Mouse (Mus musculus) liver, embryonic 12.5 days (tissue): ENCODE measurements around the gene Syn3. TPM values are rescaled to one million over a fixed set of nuclear protein-coding genes. Genes with fewer than 3 reads are reported as not detected.
A peak's percentile ranks its signal among the peaks of the same experiment; 100 is the strongest.

Experiments used
- ATAC-seq: fragments of 200-750 bp; cut with Nextera tagmentation; 2 replicates; pipeline ENCODE4 v1.8.0; 2017; ENCODE audit warnings: moderate number of reproducible peaks, mild to moderate bottlenecking, moderate library complexity
- H3K27ac ChIP-seq: fragments of 300-500 bp; sonication (generic); 2 replicates; pipeline ENCODE4 v1.5.1; 2016; ENCODE audit warnings: mild to moderate bottlenecking
- H3K27me3 ChIP-seq: fragments of 300-500 bp; sonication (generic); replicated peaks from 2 replicates; pipeline ENCODE4 v1.6.1; 2016; ENCODE audit warnings: mild to moderate bottlenecking, moderate library complexity
- H3K36me3 ChIP-seq: fragments of 300-500 bp; sonication (generic); 2 replicates; pipeline ENCODE4 v1.6.1; 2016; ENCODE audit warnings: mild to moderate bottlenecking, moderate library complexity
- H3K4me1 ChIP-seq: fragments of 300-500 bp; sonication (generic); 2 replicates; pipeline ENCODE4 v1.6.1; 2016
- H3K4me2 ChIP-seq: fragments of 300-500 bp; sonication (generic); 2 replicates; pipeline ENCODE4 v1.6.1; 2016; ENCODE audit warnings: mild to moderate bottlenecking, moderate library complexity
- H3K4me3 ChIP-seq: fragments of 300-500 bp; sonication (generic); 2 replicates; pipeline ENCODE4 v1.5.1; 2016; ENCODE audit warnings: mild to moderate bottlenecking, moderate library complexity
- H3K9ac ChIP-seq: fragments of 300-500 bp; sonication (generic); 2 replicates; pipeline ENCODE4 v1.6.1; 2016; ENCODE audit warnings: mild to moderate bottlenecking, moderate library complexity
- H3K9me3 ChIP-seq: fragments of 300-500 bp; sonication (generic); replicated peaks from 2 replicates; pipeline ENCODE4 v1.6.1; 2016; ENCODE audit warnings: mild to moderate bottlenecking, moderate library complexity
- WGBS: fragments of 180-500 bp; shearing (Covaris S2); methylation state at CpG from one replicate; pipeline ENCODE4 v1.1.7; 2016; ENCODE audit not compliant: insufficient replicate concordance; 5-methylcytosine and 5-hydroxymethylcytosine counted together
- polyA plus RNA-seq: library from polyadenylated mRNA; unstranded; fragments of >200 nt; fragmentation: Nextera tagmentation; extraction: Ambion mirVana; gene quantifications from 2 replicates; pipeline ENCODE4 v1.2.1, GENCODE M21; 2016

Gene Syn3
- polyA plus RNA-seq, 1 experiment from 2014 or later, result 0.57 TPM

GRCm38 (mm10) chr10:86176411-86176810, 322.3 kb downstream of the Syn3 start:
- H3K9ac ChIP-seq, result no peak overlapping the region
- 66% methylated on average over 2 of the region's 2 CpGs for WGBS
- no peak overlapping the region for H3K4me2 ChIP-seq
- H3K9me3 ChIP-seq, result no peaks in the 10 kb centered on the region
- H3K27me3 ChIP-seq, result no peaks in the 10 kb centered on the region
- H3K4me1 ChIP-seq, result no peaks in the 10 kb centered on the region
- no peak overlapping the region for H3K4me3 ChIP-seq
- H3K27ac ChIP-seq, result no peak overlapping the region
- no peak for ATAC-seq
- no peaks in the 10 kb centered on the region for H3K36me3 ChIP-seq

GRCm38 (mm10) chr10:86174017-86174416, 324.7 kb downstream of the Syn3 start:
- Histone ChIP-seq H3K27me3 (no peaks in the 10 kb centered on the region), H3K9ac (no peak overlapping the region), H3K4me3 (no peak overlapping the region), H3K4me1 (no peaks in the 10 kb centered on the region), H3K27ac (no peak overlapping the region), H3K4me2 (no peak overlapping the region), H3K9me3 (no peaks in the 10 kb centered on the region), H3K36me3 (no peaks in the 10 kb centered on the region)
- WGBS, result 40% methylated on average over 6 of the region's 6 CpGs
- ATAC-seq, result no peak

DNA sequence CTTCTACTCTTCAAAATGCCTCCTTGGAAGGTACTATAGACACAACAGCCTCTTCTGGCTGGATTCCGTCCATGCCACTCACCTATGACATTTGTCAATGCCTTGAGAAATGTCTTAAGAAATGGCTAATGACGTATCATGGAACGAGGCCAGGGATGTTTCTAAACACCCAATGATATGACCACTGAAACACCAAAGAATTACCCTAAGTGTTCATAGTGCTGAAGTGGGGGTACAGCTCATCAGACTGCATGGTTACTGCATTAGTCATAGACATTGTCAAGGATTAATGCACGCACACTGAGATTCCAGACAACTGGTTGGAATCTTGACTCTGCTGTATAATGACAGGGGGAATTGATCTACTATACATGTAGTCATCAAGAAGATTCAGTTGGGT, 325.4 kb downstream of the Syn3 start:
- H3K4me2 ChIP-seq, result no peak overlapping the region
- no peaks in the 10 kb centered on the region for H3K36me3 ChIP-seq
- no peak for ATAC-seq
- no peaks in the 10 kb centered on the region for H3K4me1 ChIP-seq
- H3K9ac ChIP-seq, result no peak overlapping the region
- H3K9me3 ChIP-seq, result no peaks in the 10 kb centered on the region
- H3K4me3 ChIP-seq, result no peak overlapping the region
- WGBS, result 78% methylated on average over 4 of the region's 4 CpGs
- H3K27me3 ChIP-seq, result no peaks in the 10 kb centered on the region
- no peak overlapping the region for H3K27ac ChIP-seq

DNA sequence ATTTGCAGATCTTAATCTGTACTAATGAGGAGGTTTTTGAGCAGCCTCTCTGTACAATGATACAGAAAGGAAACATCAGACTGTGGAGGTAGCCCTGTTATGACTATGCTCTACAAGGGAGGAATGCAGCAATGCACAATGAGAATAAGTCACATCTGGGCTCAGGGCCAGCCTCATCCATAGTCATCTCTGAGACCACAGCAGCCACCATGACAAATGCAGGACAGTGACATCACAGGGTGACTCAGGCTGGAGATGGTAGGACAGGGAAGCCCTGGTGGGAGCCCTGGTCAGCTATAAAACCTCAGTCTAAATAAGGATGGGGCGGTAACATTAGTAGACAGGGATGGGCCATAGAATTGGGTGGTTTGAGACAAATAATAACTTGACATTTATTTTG, 327.4 kb downstream of the Syn3 start:
- ATAC-seq, result no peak
- Histone ChIP-seq H3K36me3 (no peaks in the 10 kb centered on the region), H3K4me2 (no peak overlapping the region), H3K27ac (no peak overlapping the region), H3K4me1 (peaks cover 6% of the 10 kb centered on the region; the same call in 1 of the 2 replicates), H3K9me3 (no peaks in the 10 kb centered on the region), H3K9ac (no peak overlapping the region), H3K4me3 (no peak overlapping the region), H3K27me3 (no peaks in the 10 kb centered on the region)
- 81% methylated on average over 1 of the region's 1 CpGs for WGBS

- H3K4me1 ChIP-seq, result peaks cover 6% of the 10 kb centered on the region; the same call in 1 of the 2 replicates
- 38% methylated on average over 2 of the region's 2 CpGs for WGBS
- no peaks in the 10 kb centered on the region for H3K27me3 ChIP-seq
- no peaks in the 10 kb centered on the region for H3K9me3 ChIP-seq
- no peak for ATAC-seq
- H3K27ac ChIP-seq, result no peak overlapping the region
- H3K4me3 ChIP-seq, result no peak overlapping the region
- H3K9ac ChIP-seq, result no peak overlapping the region
- no peak overlapping the region for H3K4me2 ChIP-seq
- no peaks in the 10 kb centered on the region for H3K36me3 ChIP-seq
Measured at GRCm38 (mm10) chr10:86168084-86168483, 330.6 kb downstream of the Syn3 start.

GRCm38 (mm10) chr10:86166854-86167268, 331.8 kb downstream of the Syn3 start:
- H3K9me3 ChIP-seq, result no peaks in the 10 kb centered on the region
- no peak overlapping the region for H3K27ac ChIP-seq
- WGBS, result 6% methylated on average over 4 of the region's 4 CpGs
- no peaks in the 10 kb centered on the region for H3K36me3 ChIP-seq
- no peak overlapping the region for H3K4me3 ChIP-seq
- no peak for ATAC-seq
- no peak overlapping the region for H3K4me2 ChIP-seq
- H3K27me3 ChIP-seq, result no peaks in the 10 kb centered on the region
- H3K4me1 ChIP-seq, result peaks cover 13% of the 10 kb centered on the region
- no peak overlapping the region for H3K9ac ChIP-seq

- H3K9me3 ChIP-seq, result no peaks in the 10 kb centered on the region
- H3K4me1 ChIP-seq, result peaks cover 20% of the 10 kb centered on the region
- H3K9ac ChIP-seq, result no peak overlapping the region
- H3K4me3 ChIP-seq, result no peak overlapping the region
- WGBS, result 53% methylated on average over 3 of the region's 3 CpGs
- no peak for ATAC-seq
- H3K36me3 ChIP-seq, result no peaks in the 10 kb centered on the region
- H3K27me3 ChIP-seq, result no peaks in the 10 kb centered on the region
- H3K27ac ChIP-seq, result no peak overlapping the region
- H3K4me2 ChIP-seq, result no peak overlapping the region
Measured at GRCm38 (mm10) chr10:86164098-86164497, 334.6 kb downstream of the Syn3 start.

- no peak overlapping the region for H3K4me2 ChIP-seq
- no peak overlapping the region for H3K9ac ChIP-seq
- H3K27ac ChIP-seq, result no peak overlapping the region
- peaks cover 16% of the 10 kb centered on the region for H3K4me1 ChIP-seq
- ATAC-seq, result peak; percentile 82
- no peaks in the 10 kb centered on the region for H3K27me3 ChIP-seq
- WGBS, result 20% methylated on average over 6 of the region's 6 CpGs
- H3K36me3 ChIP-seq, result no peaks in the 10 kb centered on the region
- H3K9me3 ChIP-seq, result no peaks in the 10 kb centered on the region
- no peak overlapping the region for H3K4me3 ChIP-seq
Measured at GRCm38 (mm10) chr10:86161783-86162271, 336.9 kb downstream of the Syn3 start.

GRCm38 (mm10) chr10:86158198-86158899, 340.3 kb downstream of the Syn3 start:
- H3K27ac ChIP-seq, result no peak overlapping the region
- no peaks in the 10 kb centered on the region for H3K36me3 ChIP-seq
- H3K4me1 ChIP-seq, result peaks cover 14% of the 10 kb centered on the region
- no peak overlapping the region for H3K9ac ChIP-seq
- 49% methylated on average over 8 of the region's 8 CpGs for WGBS
- no peak for ATAC-seq
- no peaks in the 10 kb centered on the region for H3K9me3 ChIP-seq
- no peaks in the 10 kb centered on the region for H3K27me3 ChIP-seq
- no peak overlapping the region for H3K4me2 ChIP-seq
- H3K4me3 ChIP-seq, result no peak overlapping the region

DNA sequence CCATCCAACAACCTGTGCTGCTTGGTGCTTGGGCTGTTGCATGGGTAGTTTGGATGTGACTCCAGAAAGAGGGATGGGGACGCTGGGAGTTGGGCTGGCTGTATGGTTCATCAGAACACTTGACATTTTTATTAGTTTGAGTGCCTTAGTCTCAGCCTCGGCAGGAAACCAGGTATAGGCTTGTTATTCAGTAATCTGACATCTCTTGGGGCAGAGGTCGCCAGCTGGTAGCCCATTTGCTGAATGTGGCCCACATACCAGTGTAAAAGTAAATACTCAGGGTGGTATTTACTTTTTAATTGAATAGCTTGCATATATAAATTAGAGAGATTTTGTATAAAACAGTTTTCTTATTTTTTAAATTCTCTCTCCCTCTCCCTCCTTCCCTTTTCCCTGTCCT, 343.4 kb downstream of the Syn3 start:
- H3K4me2 ChIP-seq, result no peak overlapping the region
- no peaks in the 10 kb centered on the region for H3K9me3 ChIP-seq
- 34% methylated on average over 3 of the region's 3 CpGs for WGBS
- H3K27ac ChIP-seq, result no peak overlapping the region
- no peak overlapping the region for H3K9ac ChIP-seq
- H3K4me3 ChIP-seq, result no peak overlapping the region
- ATAC-seq, result no peak
- no peaks in the 10 kb centered on the region for H3K4me1 ChIP-seq
- H3K36me3 ChIP-seq, result no peaks in the 10 kb centered on the region
- H3K27me3 ChIP-seq, result no peaks in the 10 kb centered on the region

GRCm38 (mm10) chr10:86153221-86153620, 345.5 kb downstream of the Syn3 start:
- Histone ChIP-seq H3K36me3 (no peaks in the 10 kb centered on the region), H3K9me3 (no peaks in the 10 kb centered on the region), H3K27me3 (no peaks in the 10 kb centered on the region), H3K27ac (no peak overlapping the region), H3K9ac (no peak overlapping the region), H3K4me3 (no peak overlapping the region), H3K4me2 (no peak overlapping the region), H3K4me1 (no peaks in the 10 kb centered on the region)
- no peak for ATAC-seq

DNA sequence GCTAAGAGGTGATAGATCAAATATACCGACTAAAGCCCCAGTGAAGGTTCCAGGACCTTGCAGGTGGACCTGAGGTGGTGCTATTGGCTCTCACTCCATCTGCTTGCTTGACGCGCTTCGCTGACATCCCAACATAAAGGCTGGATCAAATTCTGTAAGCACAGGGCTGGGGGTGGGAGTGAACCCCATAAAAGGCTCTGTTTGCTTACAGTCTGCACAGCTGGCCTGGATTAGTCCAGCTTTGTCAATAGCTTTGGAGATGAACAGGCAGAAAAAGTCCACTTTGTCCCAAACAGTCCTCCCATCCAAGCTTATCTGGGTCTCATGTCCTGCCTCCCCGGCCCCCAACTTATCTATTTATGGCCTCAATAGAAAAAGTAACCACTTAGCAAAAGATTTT, 347.3 kb downstream of the Syn3 start:
- WGBS, result 66% methylated on average over 5 of the region's 5 CpGs
- no peaks in the 10 kb centered on the region for H3K9me3 ChIP-seq
- no peaks in the 10 kb centered on the region for H3K4me1 ChIP-seq
- H3K36me3 ChIP-seq, result no peaks in the 10 kb centered on the region
- H3K9ac ChIP-seq, result no peak overlapping the region
- ATAC-seq, result no peak
- no peak overlapping the region for H3K27ac ChIP-seq
- no peaks in the 10 kb centered on the region for H3K27me3 ChIP-seq
- no peak overlapping the region for H3K4me2 ChIP-seq
- H3K4me3 ChIP-seq, result no peak overlapping the region

GRCm38 (mm10) chr10:86150076-86150475, 348.6 kb downstream of the Syn3 start:
- Histone ChIP-seq H3K9ac (no peak overlapping the region), H3K27ac (no peak overlapping the region), H3K4me1 (no peaks in the 10 kb centered on the region), H3K4me2 (no peak overlapping the region), H3K4me3 (no peak overlapping the region), H3K27me3 (no peaks in the 10 kb centered on the region), H3K36me3 (no peaks in the 10 kb centered on the region), H3K9me3 (no peaks in the 10 kb centered on the region)
- WGBS, result 31% methylated on average over 1 of the region's 1 CpGs
- ATAC-seq, result no peak
